Mouse (Mus musculus): Measurements from ENCODE around the gene Luc7l3.

DNA sequence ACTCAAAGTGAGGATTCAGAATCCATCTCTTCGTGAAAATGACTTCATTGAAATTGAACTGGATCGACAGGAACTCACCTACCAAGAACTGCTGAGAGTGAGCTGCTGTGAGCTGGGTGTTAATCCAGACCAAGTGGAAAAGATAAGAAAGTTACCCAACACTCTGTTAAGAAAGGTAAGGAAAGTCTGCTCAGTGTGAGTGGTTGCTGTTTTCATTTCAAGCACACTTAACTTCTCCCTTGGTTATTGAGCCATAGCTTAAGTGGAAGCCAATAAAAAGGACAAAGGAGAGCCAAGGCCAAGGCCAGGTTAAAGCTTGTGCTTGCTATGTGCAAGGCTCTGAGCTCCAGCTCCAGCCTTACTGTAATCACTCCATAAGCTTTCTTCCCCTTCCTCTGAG, 16.6 kb upstream of the Luc7l3 start:
- TF ChIP-seq CTCF (IDR thresholded peaks at IDR 0.05; ENCODE audit: insufficient read depth, low read length) (no peak), POLR2A (IDR thresholded peaks at IDR 0.05; ENCODE audit: borderline replicate concordance, extremely low read depth, low read depth, low read length) (no peak)

All from lung, adult 2 months (tissue).